Mouse (Mus musculus) layer of hippocampus, adult 8-10 months (tissue): ENCODE data around the gene Dnajc3. TPM values are rescaled to one million over a fixed set of nuclear protein-coding genes. Genes with fewer than 3 reads are reported as not detected.

ENCODE experiments used
- DNase-seq, 2 experiments: peaks; one replicate each; pipeline ENCODE4 v3.0.0; 2022; ENCODE audit warnings: low spot score in 2 of 2
- total RNA-seq, 4 experiments: library from RNA; stranded (reverse); gene quantifications; 2 replicates each; pipeline ENCODE4 v1.2.4; 2022

Gene Dnajc3
- total RNA-seq = 10 to 100 TPM; 32.5 to 46.7 (median 40.3) TPM

- DNase-seq = peak; percentile 99 to 100
These were observed at the start of gene Dnajc3 for GRCm38 (mm10) chr14:118937533-118938492. Gene Dnajc3 (plus strand): TSS chr14:118937976.

GRCm38 (mm10) chr14:118890101-118890500, 47.7 kb upstream of the Dnajc3 start:
- peak; percentile 67 to 69 for DNase-seq

- no peak for DNase-seq
These were observed 42.5 kb upstream of the Dnajc3 start for GRCm38 (mm10) chr14:118895228-118895627.

- DNase-seq = no peak
These were observed 42.1 kb upstream of the Dnajc3 start for GRCm38 (mm10) chr14:118895655-118896054.

DNA sequence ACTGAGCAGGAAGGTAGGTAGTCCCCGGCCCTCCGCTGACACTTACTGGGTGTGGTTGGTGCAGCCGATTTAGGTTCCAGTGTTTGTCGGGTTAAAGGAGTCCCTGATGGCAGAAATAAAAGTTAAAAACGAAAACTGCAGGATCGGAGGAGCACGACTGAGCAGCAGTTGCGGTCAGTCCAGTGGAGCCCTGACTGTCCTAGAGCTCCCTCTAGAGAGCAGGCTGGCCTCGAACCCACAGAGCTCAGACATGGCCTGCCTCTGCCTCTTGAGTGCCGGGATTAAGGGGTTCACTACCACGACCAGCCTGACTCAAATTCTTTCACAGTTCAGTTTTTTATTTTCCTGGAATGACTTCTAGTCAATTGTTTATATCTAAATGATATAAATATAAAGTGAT, 37.8 kb upstream of the Dnajc3 start:
- DNase-seq = no peak

DNA sequence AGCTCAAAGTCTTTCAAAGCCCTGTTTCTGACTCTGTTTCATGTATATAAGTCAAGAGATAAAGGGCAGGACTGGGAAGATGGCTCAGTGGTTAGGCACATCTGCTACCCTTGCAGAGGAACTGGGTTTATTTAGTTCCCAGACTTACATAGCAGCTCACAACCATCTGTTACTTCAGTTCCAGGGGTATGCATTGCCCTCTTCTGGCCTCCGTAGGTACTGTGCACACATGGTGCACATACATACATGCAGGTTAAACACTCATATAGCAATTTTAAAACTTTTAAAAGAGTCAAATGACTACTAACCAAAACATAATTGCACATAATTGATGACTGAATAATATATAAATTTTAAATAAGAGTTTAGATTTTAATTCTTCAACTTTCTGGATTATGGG, 36.9 kb upstream of the Dnajc3 start:
- DNase-seq = no peak

GRCm38 (mm10) chr14:118903397-118903796, 34.4 kb upstream of the Dnajc3 start:
- DNase-seq = no peak

GRCm38 (mm10) chr14:118903867-118904562, 33.8 kb upstream of the Dnajc3 start:
- no peak for DNase-seq

GRCm38 (mm10) chr14:118907592-118907991, 30.2 kb upstream of the Dnajc3 start:
- DNase-seq = no peak

DNA sequence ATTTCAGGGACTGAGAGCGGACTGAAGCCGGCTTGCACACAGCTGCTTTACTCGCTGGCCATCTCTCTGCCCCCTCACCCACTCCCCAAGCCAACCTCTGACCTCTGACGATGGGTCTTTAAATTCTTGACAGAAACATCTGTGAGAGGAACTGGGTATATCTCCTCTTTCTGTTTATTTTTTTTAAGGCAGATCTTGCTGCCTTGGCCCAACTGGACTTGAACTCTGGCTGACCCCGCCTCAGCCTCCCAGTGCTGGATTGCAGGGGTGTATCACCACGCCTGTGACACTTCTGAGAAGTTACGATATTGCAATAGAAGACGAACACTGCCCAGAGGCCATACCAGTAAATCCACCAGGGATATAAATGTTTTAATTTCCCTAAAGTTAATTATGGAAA, 27.9 kb upstream of the Dnajc3 start:
- DNase-seq = no peak

DNA sequence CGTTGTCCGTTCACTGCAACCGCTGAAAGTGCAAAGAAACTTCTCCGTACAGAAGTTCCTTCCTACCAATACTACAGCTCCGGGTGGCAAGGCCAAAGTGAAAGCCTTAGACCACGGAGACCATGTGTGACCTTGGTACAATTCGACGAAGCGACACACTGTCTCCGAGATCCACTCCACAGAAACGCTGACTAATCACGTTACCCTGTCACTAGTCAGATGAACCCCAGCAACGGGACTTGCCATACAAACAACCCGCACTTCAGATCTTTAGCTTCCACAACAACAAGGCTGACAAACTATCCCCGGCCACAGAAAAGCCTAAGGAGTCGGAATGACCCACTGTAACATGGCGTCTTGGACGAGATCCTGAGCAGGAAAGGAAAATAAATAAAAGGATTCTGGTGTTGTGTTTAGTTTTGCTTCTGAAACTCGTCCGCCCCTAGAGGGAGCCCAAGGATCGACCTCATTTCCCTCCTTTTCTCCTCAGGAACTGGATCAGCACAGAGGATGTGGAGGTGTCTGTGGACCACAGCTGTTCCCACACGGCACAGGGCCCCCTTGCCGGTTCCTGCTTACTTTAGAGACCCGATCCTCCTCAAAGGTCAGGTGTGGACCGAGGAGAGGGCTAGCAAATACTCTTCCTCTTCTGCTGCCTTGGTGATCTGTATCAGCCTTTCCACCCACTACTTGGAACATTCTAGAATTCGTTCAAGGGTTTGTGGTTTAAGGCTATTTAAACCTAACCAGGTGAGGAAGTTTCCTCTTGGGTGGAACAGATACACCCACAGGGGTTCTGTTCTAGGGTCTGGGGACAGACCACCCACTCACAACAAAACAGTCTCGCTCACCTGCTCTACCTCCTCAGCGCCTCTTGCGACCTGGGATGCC, 27.2 kb upstream of the Dnajc3 start:
- peak in 1 of 2 experiments; percentile 77 for DNase-seq

DNA sequence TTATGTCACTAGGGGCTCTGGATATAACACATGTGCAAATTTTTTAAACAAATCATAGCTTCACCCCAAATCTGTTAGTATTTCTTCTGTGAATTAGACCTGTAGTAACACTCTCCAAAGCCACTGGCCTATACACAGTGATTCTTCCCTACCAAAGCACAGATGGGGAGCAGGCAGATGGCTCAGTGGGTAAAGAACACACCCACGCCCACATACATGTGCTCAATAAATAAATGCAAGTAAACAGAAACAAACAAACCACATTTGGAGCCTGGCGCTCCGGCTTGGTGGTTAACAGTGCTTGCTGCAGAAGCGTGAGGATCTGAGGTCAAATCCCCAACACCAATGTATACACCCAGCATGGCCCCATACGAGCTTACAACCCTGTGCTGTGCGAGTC, 26.3 kb upstream of the Dnajc3 start:
- DNase-seq = no peak

- DNase-seq = no peak
These were observed 24.1 kb upstream of the Dnajc3 start for GRCm38 (mm10) chr14:118913651-118914050.

DNA sequence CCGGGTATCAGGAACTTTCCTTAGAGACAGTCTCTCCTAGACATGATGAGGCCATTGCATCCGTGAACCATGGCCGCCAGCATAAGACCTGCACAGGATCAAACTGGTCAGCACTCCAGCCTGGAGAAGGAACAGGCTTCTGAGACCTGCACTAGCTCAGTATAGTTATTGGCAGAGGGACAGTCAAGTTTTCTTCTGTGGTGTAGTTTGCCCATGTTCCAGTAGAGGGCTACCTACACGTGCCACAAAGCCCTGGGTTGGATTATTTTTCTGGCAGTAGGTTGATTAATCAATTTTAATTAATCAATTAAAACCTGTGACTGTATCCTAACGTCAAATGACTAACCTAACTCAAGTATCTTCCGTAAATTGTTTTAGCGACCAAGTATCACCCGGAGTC, 18.8 kb upstream of the Dnajc3 start:
- DNase-seq = no peak

GRCm38 (mm10) chr14:118920654-118921053, 17.1 kb upstream of the Dnajc3 start:
- DNase-seq = no peak

GRCm38 (mm10) chr14:118922251-118922650, 15.5 kb upstream of the Dnajc3 start:
- DNase-seq = no peak

GRCm38 (mm10) chr14:118922667-118923184, 15.1 kb upstream of the Dnajc3 start:
- DNase-seq = no peak

DNA sequence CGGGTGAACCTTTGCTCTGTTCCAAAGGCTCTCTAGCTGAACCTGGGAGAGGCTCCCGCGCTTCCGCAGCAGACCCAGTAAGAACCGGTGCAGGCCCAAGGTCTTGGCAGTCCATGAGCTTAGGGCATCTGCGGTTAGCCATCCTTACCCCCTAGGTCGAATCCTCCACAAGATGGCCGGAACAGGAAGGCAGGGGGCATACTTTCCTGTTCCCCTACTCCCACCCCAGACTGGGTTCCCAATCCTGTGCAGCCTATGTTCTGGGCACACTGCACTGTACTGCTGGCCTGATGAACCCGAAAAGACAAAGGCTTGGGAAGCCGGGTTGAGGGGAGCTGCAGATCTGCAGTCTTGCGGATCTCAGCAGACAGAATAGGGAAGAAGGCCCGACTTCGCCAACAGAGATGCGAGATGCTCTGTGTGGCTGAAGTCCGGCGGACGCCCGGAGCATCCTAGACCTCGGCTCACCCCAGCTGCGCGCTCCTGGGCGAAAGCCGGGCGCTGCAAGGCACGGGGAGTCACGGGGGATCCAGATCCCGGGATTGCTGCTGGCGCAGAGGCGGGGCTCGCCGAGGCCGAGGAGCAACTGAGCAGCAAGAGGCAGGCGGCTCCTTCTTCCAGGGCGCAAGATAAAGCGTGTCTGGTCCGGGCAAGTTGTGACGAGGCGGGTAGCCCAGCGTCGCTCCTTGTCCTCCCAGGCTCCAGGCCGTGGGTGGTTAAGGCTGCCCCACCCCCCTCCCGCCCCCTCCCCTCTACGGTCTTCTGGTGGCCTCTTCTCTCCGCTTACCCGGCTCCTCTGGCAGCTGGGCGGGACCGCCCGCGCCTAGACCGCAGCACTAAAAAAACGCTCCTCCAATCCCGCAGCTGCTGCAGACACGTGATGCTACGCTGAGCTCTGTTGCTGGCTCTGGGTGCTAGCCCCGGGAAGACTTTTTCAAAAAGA, 12.8 kb upstream of the Dnajc3 start, which contains the start of gene Dzip1:
Gene Dzip1, minus strand, starts transcription at position 788 of the 943 bp plus-strand sequence.
- DNase-seq = peak; percentile 76 to 78

- DNase-seq = no peak
These were observed 9.2 kb upstream of the Dnajc3 start for GRCm38 (mm10) chr14:118928565-118928964.

GRCm38 (mm10) chr14:118929779-118930178, 8.0 kb upstream of the Dnajc3 start:
- no peak for DNase-seq
